Mouse (Mus musculus) intestine, postnatal 0 days (tissue): ENCODE data around the gene Esp1. TPM values are rescaled to one million over a fixed set of nuclear protein-coding genes. Genes with fewer than 3 reads are reported as not detected.
"Not testable (repeated sequence)": the region's sequence is repeated elsewhere in the genome, so short reads cannot be mapped to it uniquely, and the experiment has no call there.

ENCODE experiments used
- ATAC-seq: fragments of 200-750 bp; cut with Nextera tagmentation; 2 replicates; pipeline ENCODE4 v1.8.0; 2017; ENCODE audit warnings: mild to moderate bottlenecking, moderate TSS enrichment, moderate library complexity
- H3K27ac ChIP-seq: fragments of 300-500 bp; sonication (generic); 2 replicates; pipeline ENCODE4 v1.5.1; 2014; ENCODE audit warnings: mild to moderate bottlenecking, low read depth, low read length, moderate library complexity
- H3K27me3 ChIP-seq: fragments of 300-500 bp; sonication (generic); replicated peaks from 2 replicates; pipeline ENCODE4 v1.6.1; 2014; ENCODE audit warnings: low read length, mixed read lengths; ENCODE audit not compliant: control insufficient read depth, insufficient read depth
- H3K36me3 ChIP-seq: fragments of 300-500 bp; sonication (generic); 2 replicates; pipeline ENCODE4 v1.6.1; 2014; ENCODE audit warnings: mild to moderate bottlenecking, moderate library complexity; ENCODE audit not compliant: control insufficient read depth, insufficient read depth
- H3K4me1 ChIP-seq: fragments of 300-500 bp; sonication (generic); replicated peaks from 2 replicates; pipeline ENCODE4 v1.6.1; 2014; ENCODE audit warnings: antibody characterized with exemption, low read length, mixed read lengths; ENCODE audit not compliant: control insufficient read depth, insufficient read depth
- H3K4me2 ChIP-seq: fragments of 300-500 bp; sonication (generic); replicated peaks from 2 replicates; pipeline ENCODE4 v1.6.1; 2014; ENCODE audit warnings: low read depth, mild to moderate bottlenecking, moderate library complexity
- H3K4me3 ChIP-seq: fragments of 300-500 bp; sonication (generic); 2 replicates; pipeline ENCODE4 v1.5.1; 2014; ENCODE audit warnings: low read depth, low read length
- H3K9ac ChIP-seq: fragments of 300-500 bp; sonication (generic); 2 replicates; pipeline ENCODE4 v1.6.1; 2014; ENCODE audit warnings: mild to moderate bottlenecking, low read depth, low read length
- H3K9me3 ChIP-seq: fragments of 300-500 bp; sonication (generic); 2 replicates; pipeline ENCODE4 v1.6.1; 2016; ENCODE audit warnings: mixed run types; ENCODE audit not compliant: control insufficient read depth
- CTCF ChIP-seq: sonication (generic); IDR thresholded peaks from 2 replicates; pipeline ENCODE4 v1.5.1; 2016; ENCODE audit warnings: low read depth, mild to moderate bottlenecking, control low read depth, antibody characterized with exemption, moderate library complexity
- WGBS: fragments of 180-500 bp; shearing (Covaris S2); extraction: QIAGEN DNeasy Blood & Tissue Kit; methylation state at CpG from one replicate; pipeline ENCODE4 v1.1.7; 2014; 5-methylcytosine and 5-hydroxymethylcytosine counted together
- polyA plus RNA-seq: library from polyadenylated mRNA; unstranded; fragments of >200 nt; fragmentation: Nextera tagmentation; extraction: Ambion mirVana; gene quantifications from 2 replicates; pipeline ENCODE4 v1.2.1, GENCODE M21; 2015

Gene Esp1
- polyA plus RNA-seq, result not detected in 2 replicates

GRCm38 (mm10) chr17:40726820-40727219, at the start of gene Esp1:
Esp1 (plus strand) TSS chr17:40727120.
- Histone ChIP-seq H3K27me3 (no peaks in the 10 kb centered on the region), H3K4me1 (no peaks in the 10 kb centered on the region), H3K36me3 (no peaks in the 10 kb centered on the region), H3K9ac (no peak within 1 kb of the TSS), H3K9me3 (no peaks in the 10 kb centered on the region), H3K4me2 (no peak within 1 kb of the TSS), H3K4me3 (no peak within 1 kb of the TSS), H3K27ac (no peak within 1 kb of the TSS)
- no peak for ATAC-seq
- TF ChIP-seq CTCF, result no peak
- 87% methylated on average over 2 of the region's 2 CpGs for WGBS

GRCm38 (mm10) chr17:40716273-40716672, 10.6 kb upstream of the Esp1 start:
- Histone ChIP-seq H3K27me3 (no peaks in the 10 kb centered on the region), H3K4me1 (no peaks in the 10 kb centered on the region), H3K4me3 (no peak overlapping the region), H3K9me3 (no peaks in the 10 kb centered on the region), H3K9ac (no peak overlapping the region), H3K27ac (no peak overlapping the region), H3K4me2 (no peak overlapping the region), H3K36me3 (no peaks in the 10 kb centered on the region)
- ATAC-seq, result no peak
- no peak for TF ChIP-seq CTCF

- not testable (repeated sequence) for ATAC-seq, H3K27ac ChIP-seq, H3K4me2 ChIP-seq, H3K4me3 ChIP-seq, H3K9ac ChIP-seq, H3K9me3 ChIP-seq, H3K4me1 ChIP-seq, H3K27me3 ChIP-seq, H3K36me3 ChIP-seq
Observed at GRCm38 (mm10) chr17:40717055-40717454, 9.9 kb upstream of the Esp1 start.

- no peak for TF ChIP-seq CTCF
- WGBS, result 72% methylated on average over 2 of the region's 2 CpGs
Observed at GRCm38 (mm10) chr17:40731296-40731695, 4.4 kb downstream of the Esp1 start.

GRCm38 (mm10) chr17:40731724-40732123, 4.8 kb downstream of the Esp1 start:
- TF ChIP-seq CTCF, result no peak
- Histone ChIP-seq H3K27ac (no peak overlapping the region), H3K9ac (no peak overlapping the region), H3K4me3 (no peak overlapping the region), H3K4me1 (no peaks in the 10 kb centered on the region), H3K27me3 (no peaks in the 10 kb centered on the region), H3K9me3 (no peaks in the 10 kb centered on the region), H3K36me3 (no peaks in the 10 kb centered on the region), H3K4me2 (no peak overlapping the region)
- ATAC-seq, result no peak
- WGBS, result 42% methylated on average over 4 of the region's 4 CpGs

More at GRCm38 (mm10) chr17:40731296-40731695, 4.4 kb downstream of the Esp1 start:
- H3K9me3 ChIP-seq, result no peaks in the 10 kb centered on the region
- H3K4me2 ChIP-seq, result no peak overlapping the region
- no peaks in the 10 kb centered on the region for H3K27me3 ChIP-seq
- no peaks in the 10 kb centered on the region for H3K4me1 ChIP-seq
- no peak overlapping the region for H3K9ac ChIP-seq
- no peaks in the 10 kb centered on the region for H3K36me3 ChIP-seq
- no peak overlapping the region for H3K4me3 ChIP-seq
- no peak for ATAC-seq
- no peak overlapping the region for H3K27ac ChIP-seq

GRCm38 (mm10) chr17:40763662-40764061, 36.7 kb downstream of the Esp1 start:
- H3K4me3 ChIP-seq, result no peak overlapping the region
- H3K4me1 ChIP-seq, result no peaks in the 10 kb centered on the region
- H3K36me3 ChIP-seq, result no peaks in the 10 kb centered on the region
- H3K27ac ChIP-seq, result no peak overlapping the region
- WGBS, result 69% methylated on average over 4 of the region's 4 CpGs
- TF ChIP-seq CTCF, result no peak
- no peak overlapping the region for H3K4me2 ChIP-seq
- no peaks in the 10 kb centered on the region for H3K9me3 ChIP-seq
- no peak for ATAC-seq
- H3K27me3 ChIP-seq, result no peaks in the 10 kb centered on the region
- no peak overlapping the region for H3K9ac ChIP-seq

GRCm38 (mm10) chr17:40767120-40767519, 40.2 kb downstream of the Esp1 start:
- 73% methylated on average over 1 of the region's 1 CpGs for WGBS
- Histone ChIP-seq H3K36me3 (no peaks in the 10 kb centered on the region), H3K27ac (no peak overlapping the region), H3K9me3 (no peaks in the 10 kb centered on the region), H3K4me1 (no peaks in the 10 kb centered on the region), H3K4me3 (no peak overlapping the region), H3K4me2 (no peak overlapping the region), H3K27me3 (no peaks in the 10 kb centered on the region), H3K9ac (no peak overlapping the region)
- no peak for ATAC-seq
- no peak for TF ChIP-seq CTCF

Other genes starting within 250 kb of the Esp1 start
- not detected in 2 replicates for gene Esp8, start 207.1 kb upstream of the Esp1 start, polyA plus RNA-seq
- gene Esp6, start 165.6 kb upstream of the Esp1 start, polyA plus RNA-seq, result not detected in 2 replicates
- not detected in 2 replicates for gene Esp4, start 128.5 kb upstream of the Esp1 start, polyA plus RNA-seq
- not detected in 2 replicates for gene Esp3, start 95.0 kb upstream of the Esp1 start, polyA plus RNA-seq
- 0.40 and 0.42 TPM in 2 replicates for gene Crisp2, start 79.9 kb downstream of the Esp1 start, polyA plus RNA-seq
- 0.09 TPM in 1 of 2 replicates, not detected in the other for gene Rhag, start 84.0 kb downstream of the Esp1 start, polyA plus RNA-seq
- gene 9130008F23Rik, start 153.4 kb downstream of the Esp1 start, polyA plus RNA-seq, result 7.2 and 7.3 TPM in 2 replicates
- gene Glyatl3, start 187.2 kb downstream of the Esp1 start, polyA plus RNA-seq, result not detected in 2 replicates
- gene Mut, start 207.6 kb downstream of the Esp1 start, polyA plus RNA-seq, result 22.4 and 25.7 TPM in 2 replicates
- 7.2 and 8.4 TPM in 2 replicates for gene Cenpq, start 207.9 kb downstream of the Esp1 start, polyA plus RNA-seq